Mouse (Mus musculus): Measurements from ENCODE around the gene Dpyd.

- TF ChIP-seq CTCF (IDR thresholded peaks at IDR 0.05; ENCODE audit: low read depth, low read length) (no peak), POLR2A (IDR thresholded peaks at IDR 0.05; ENCODE audit: insufficient read depth, low read length) (no peak), EP300 (IDR thresholded peaks at IDR 0.05; ENCODE audit: insufficient read depth, low read depth, low read length) (no peak)
Measured at GRCm38 (mm10) chr3:119381119-119381518, 819.2 kb downstream of the Dpyd start.
